Mouse (Mus musculus) MEL (cell line): ENCODE data around the gene Runx1. TPM values are rescaled to one million over a fixed set of nuclear protein-coding genes. Genes with fewer than 3 reads are reported as not detected.

Experiments used
- DNase-seq: peaks from one replicate; pipeline ENCODE4 v3.0.0; 2011; ENCODE audit warnings: low read depth, low spot score
- H3K27ac ChIP-seq: 2 replicates; pipeline ENCODE4 v1.5.1; 2012; ENCODE audit warnings: low read depth, mild to moderate bottlenecking, control low read depth, low read length, moderate library complexity; ENCODE audit not compliant: control insufficient read depth
- H3K27me3 ChIP-seq, 2 experiments: fragments of 150-350 bp in 1 of 2; sonication (generic) in 1 of 2; 2 replicates each; pipeline ENCODE4 v1.6.1; 2012; ENCODE audit warnings: low read length in 2 of 2, mild to moderate bottlenecking in 2 of 2, improper control_type of control experiment in 1 of 2, moderate library complexity in 1 of 2; ENCODE audit not compliant: insufficient read depth in 2 of 2, control insufficient read depth in 1 of 2
- H3K36me3 ChIP-seq, 2 experiments: 2 replicates each; pipeline ENCODE4 v1.6.1; 2012 to 2014; ENCODE audit warnings: low read length in 2 of 2, improper control_type of control experiment in 1 of 2, inconsistent platforms in 1 of 2, mild to moderate bottlenecking in 1 of 2; ENCODE audit not compliant: insufficient read depth in 2 of 2, control insufficient read depth in 1 of 2
- H3K4me1 ChIP-seq, 2 experiments: fragments of 150-350 bp in 1 of 2; sonication (generic) in 1 of 2; 2 replicates each; pipeline ENCODE4 v1.6.1; 2012; ENCODE audit warnings: low read length in 2 of 2, improper control_type of control experiment in 1 of 2, mild to moderate bottlenecking in 1 of 2; ENCODE audit not compliant: insufficient read depth in 2 of 2, control insufficient read depth in 1 of 2
- H3K4me3 ChIP-seq, 2 experiments: fragments of 150-350 bp in 1 of 2; sonication (generic) in 1 of 2; 2 replicates each; pipeline ENCODE4 v1.5.1; 2012; ENCODE audit warnings: low read depth in 2 of 2, low read length in 2 of 2, mild to moderate bottlenecking in 2 of 2, moderate library complexity in 2 of 2, control low read depth in 1 of 2, improper control_type of control experiment in 1 of 2; ENCODE audit not compliant: control insufficient read depth in 1 of 2, insufficient read depth in 1 of 2
- H3K79me2 ChIP-seq: 2 replicates; pipeline ENCODE4 v1.6.1; 2012; ENCODE audit warnings: mild to moderate bottlenecking, low read length, moderate library complexity; ENCODE audit not compliant: control insufficient read depth, poor library complexity, insufficient read depth
- H3K9ac ChIP-seq: 2 replicates; pipeline ENCODE4 v1.6.1; 2012; ENCODE audit warnings: low read depth, mild to moderate bottlenecking, control low read depth, low read length, moderate library complexity; ENCODE audit not compliant: control insufficient read depth, poor library complexity, severe bottlenecking
- H3K9me3 ChIP-seq: fragments of 150-350 bp; sonication (generic); replicated peaks from 2 replicates; pipeline ENCODE4 v1.6.1; 2012; ENCODE audit warnings: mild to moderate bottlenecking, low read length, improper control_type of control experiment, moderate library complexity; ENCODE audit not compliant: insufficient read depth
- BHLHE40 ChIP-seq: IDR thresholded peaks from 2 replicates; pipeline ENCODE4 v1.6.1; 2012; ENCODE audit warnings: low read depth, mild to moderate bottlenecking, inconsistent platforms, low read length, improper control_type of control experiment, borderline replicate concordance
- CHD1 ChIP-seq: IDR thresholded peaks from 2 replicates; pipeline ENCODE4 v1.6.1; 2012; ENCODE audit warnings: low read depth, mild to moderate bottlenecking, inconsistent platforms, low read length, improper control_type of control experiment
- CHD2 ChIP-seq: IDR thresholded peaks from 2 replicates; pipeline ENCODE4 v1.6.1; 2011; ENCODE audit warnings: low read length, improper control_type of control experiment
- ELF1 ChIP-seq: IDR thresholded peaks from 2 replicates; pipeline ENCODE4 v1.6.1; 2014; ENCODE audit warnings: low read depth, mild to moderate bottlenecking, inconsistent platforms, low read length, improper control_type of control experiment, moderate library complexity
- EP300 ChIP-seq, 2 experiments: IDR thresholded peaks; 2 replicates each; pipeline ENCODE4 v1.6.1; 2011; ENCODE audit warnings: improper control_type of control experiment in 2 of 2, low read length in 2 of 2, low read depth in 1 of 2, mild to moderate bottlenecking in 1 of 2
- GABPA ChIP-seq: IDR thresholded peaks from 2 replicates; pipeline ENCODE4 v1.6.1; 2012; ENCODE audit warnings: low read depth, mild to moderate bottlenecking, inconsistent platforms, low read length, improper control_type of control experiment, moderate library complexity
- MEF2A ChIP-seq: IDR thresholded peaks from 2 replicates; pipeline ENCODE4 v1.6.1; 2014; ENCODE audit warnings: low read depth, mild to moderate bottlenecking, inconsistent platforms, low read length, improper control_type of control experiment; ENCODE audit not compliant: poor library complexity, insufficient replicate concordance, severe bottlenecking; ENCODE audit errors: extremely low read depth
- MXI1 ChIP-seq: IDR thresholded peaks from 2 replicates; pipeline ENCODE4 v1.6.1; 2011; ENCODE audit warnings: mild to moderate bottlenecking, low read depth, low read length, improper control_type of control experiment
- MYB ChIP-seq: IDR thresholded peaks from 2 replicates; pipeline ENCODE4 v1.6.1; 2011; ENCODE audit warnings: mild to moderate bottlenecking, low read depth, low read length, improper control_type of control experiment
- MYC ChIP-seq: IDR thresholded peaks from 2 replicates; pipeline ENCODE4 v1.6.1; 2011; ENCODE audit warnings: low read depth, mild to moderate bottlenecking, low read length, improper control_type of control experiment, moderate library complexity
- POLR2A ChIP-seq, 2 experiments: IDR thresholded peaks; 2 replicates each; pipeline ENCODE4 v1.6.1; 2011 to 2012; ENCODE audit warnings: low read length in 2 of 2, mild to moderate bottlenecking in 2 of 2, control low read depth in 1 of 2, improper control_type of control experiment in 1 of 2, low read depth in 1 of 2, moderate library complexity in 1 of 2; ENCODE audit not compliant: control insufficient read depth in 1 of 2, insufficient read depth in 1 of 2, poor library complexity in 1 of 2
- POLR2AphosphoS5 ChIP-seq: IDR thresholded peaks from 2 replicates; pipeline ENCODE4 v1.6.1; 2012; ENCODE audit warnings: low read depth, borderline replicate concordance, mild to moderate bottlenecking, inconsistent platforms, low read length, moderate library complexity, mixed read lengths
- RAD21 ChIP-seq: IDR thresholded peaks from 2 replicates; pipeline ENCODE4 v1.6.1; 2011; ENCODE audit warnings: mild to moderate bottlenecking, low read depth, low read length, improper control_type of control experiment
- RCOR1 ChIP-seq: IDR thresholded peaks from 2 replicates; pipeline ENCODE4 v1.6.1; 2012; ENCODE audit warnings: low read depth, mild to moderate bottlenecking, inconsistent platforms, low read length, improper control_type of control experiment
- SIN3A ChIP-seq: IDR thresholded peaks from 2 replicates; pipeline ENCODE4 v1.6.1; 2012; ENCODE audit warnings: low read length, improper control_type of control experiment, inconsistent platforms
- SMC3 ChIP-seq: IDR thresholded peaks from 2 replicates; pipeline ENCODE4 v1.6.1; 2011; ENCODE audit warnings: low read depth, low read length, improper control_type of control experiment
- TAL1 ChIP-seq: IDR thresholded peaks from 2 replicates; pipeline ENCODE4 v1.6.1; 2012; ENCODE audit warnings: mild to moderate bottlenecking, inconsistent platforms, low read length, moderate library complexity, mixed read lengths
- TCF12 ChIP-seq: IDR thresholded peaks from 2 replicates; pipeline ENCODE4 v1.6.1; 2014; ENCODE audit warnings: low read depth, mild to moderate bottlenecking, inconsistent platforms, low read length, improper control_type of control experiment, moderate library complexity
- USF1 ChIP-seq: IDR thresholded peaks from 2 replicates; pipeline ENCODE4 v1.6.1; 2014; ENCODE audit warnings: low read depth, mild to moderate bottlenecking, inconsistent platforms, low read length, improper control_type of control experiment, moderate library complexity
- USF2 ChIP-seq, 2 experiments: IDR thresholded peaks; 2 replicates each; pipeline ENCODE4 v1.6.1; 2011 to 2012; ENCODE audit warnings: improper control_type of control experiment in 2 of 2, low read length in 2 of 2, borderline replicate concordance in 1 of 2, inconsistent platforms in 1 of 2, low read depth in 1 of 2, mild to moderate bottlenecking in 1 of 2; ENCODE audit not compliant: insufficient read depth in 1 of 2
- ZC3H11A ChIP-seq: IDR thresholded peaks from 2 replicates; pipeline ENCODE4 v1.6.1; 2012; ENCODE audit warnings: low read depth, mild to moderate bottlenecking, inconsistent platforms, low read length, improper control_type of control experiment
- ZNF384 ChIP-seq: IDR thresholded peaks from 2 replicates; pipeline ENCODE4 v1.6.1; 2012; ENCODE audit warnings: low read depth, mild to moderate bottlenecking, inconsistent platforms, low read length, improper control_type of control experiment
- polyA plus RNA-seq, 2 experiments: library from polyadenylated mRNA; stranded (reverse) in 1 of 2; unstranded in 1 of 2; fragments of >175 nt in 1 of 2; fragments of >200 nt in 1 of 2; gene quantifications; 2 replicates each; pipeline versions ENCODE4 v1.2.1 to v1.2.4; 2012; ENCODE audit warnings: low replicate concordance in 2 of 2, low read depth in 1 of 2; ENCODE audit not compliant: insufficient read length in 2 of 2, insufficient read depth in 1 of 2, missing spikeins in 1 of 2
- total RNA-seq: library from RNA; depleted of rRNA; stranded (reverse); fragments of 300-350 nt; gene quantifications from 2 replicates; pipeline ENCODE4 v1.2.3, GENCODE M21; 2012

Runx1 gene
- total and polyA plus RNA-seq, 3 experiments: 14.3 to 23.5 TPM; not detected in 1

DNA sequence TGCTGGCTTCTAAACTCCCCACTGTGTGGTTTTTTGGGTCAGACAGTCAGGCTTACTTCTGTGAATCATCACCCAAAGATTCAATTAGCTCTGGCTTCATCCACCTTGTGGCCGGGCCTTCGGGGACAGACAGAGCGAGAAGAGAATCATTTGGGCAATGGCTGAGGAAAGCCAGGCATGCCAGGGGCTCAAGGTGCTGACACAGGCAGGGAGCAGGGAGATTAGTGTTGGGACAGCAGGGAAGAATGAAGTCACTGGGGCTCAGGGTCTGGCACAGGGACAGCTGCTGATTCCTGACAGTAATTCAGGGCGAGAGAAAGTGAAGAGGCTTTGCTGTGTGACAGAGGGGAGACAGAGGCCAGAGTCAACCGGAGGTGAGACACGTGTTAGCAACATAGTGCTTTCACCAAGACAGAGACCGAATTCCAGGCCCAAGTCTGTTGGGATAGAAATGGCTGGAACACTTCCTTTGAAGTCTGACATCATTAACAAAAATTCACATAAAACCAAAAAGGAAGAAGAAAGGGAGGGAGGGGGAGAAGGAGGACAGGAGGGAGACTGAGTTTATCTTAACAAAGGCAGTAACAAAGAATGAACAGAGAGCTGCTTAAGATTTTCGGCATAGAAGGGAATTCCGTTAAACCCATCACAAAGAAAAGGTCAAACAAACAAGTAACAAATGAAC, 47.7 kb downstream of the Runx1 start:
- Histone ChIP-seq H3K36me3 (peaks cover 0 to 3% of the 10 kb centered on the region in 2 experiments; a peak in 2 of 4 replicates), H3K4me3 (no peak overlapping the region), H3K79me2 (peaks cover 43% of the 10 kb centered on the region), H3K9ac (no peak overlapping the region), H3K4me1 (no peaks in the 10 kb centered on the region), H3K27ac (no peak overlapping the region), H3K9me3 (no peaks in the 10 kb centered on the region), H3K27me3 (no peaks in the 10 kb centered on the region)
- no peak for TF ChIP-seq CHD1
- no peak for TF ChIP-seq MEF2A
- TF ChIP-seq TCF12: no peak
- TF ChIP-seq EP300 (IDR thresholded peaks at IDR 0.05; ENCODE audit: low read depth in 1 of 2, low read length in 2 of 2): no peak
- TF ChIP-seq MXI1: no peak
- no peak for TF ChIP-seq RCOR1
- no peak for TF ChIP-seq ZNF384
- no peak for TF ChIP-seq CHD2
- no peak for TF ChIP-seq ELF1
- TF ChIP-seq USF1: no peak
- no peak for TF ChIP-seq MYB
- TF ChIP-seq POLR2A (IDR thresholded peaks at IDR 0.05; ENCODE audit: control insufficient read depth in 1 of 2, insufficient read depth in 1 of 2, low read depth in 1 of 2, low read length in 2 of 2, poor library complexity in 1 of 2): no peak
- no peak for TF ChIP-seq POLR2AphosphoS5
- TF ChIP-seq TAL1: no peak
- TF ChIP-seq GABPA: no peak
- no peak for TF ChIP-seq SMC3
- no peak for TF ChIP-seq SIN3A
- TF ChIP-seq BHLHE40: no peak
- TF ChIP-seq ZC3H11A: no peak
- TF ChIP-seq MYC: no peak
- no peak for DNase-seq

DNA sequence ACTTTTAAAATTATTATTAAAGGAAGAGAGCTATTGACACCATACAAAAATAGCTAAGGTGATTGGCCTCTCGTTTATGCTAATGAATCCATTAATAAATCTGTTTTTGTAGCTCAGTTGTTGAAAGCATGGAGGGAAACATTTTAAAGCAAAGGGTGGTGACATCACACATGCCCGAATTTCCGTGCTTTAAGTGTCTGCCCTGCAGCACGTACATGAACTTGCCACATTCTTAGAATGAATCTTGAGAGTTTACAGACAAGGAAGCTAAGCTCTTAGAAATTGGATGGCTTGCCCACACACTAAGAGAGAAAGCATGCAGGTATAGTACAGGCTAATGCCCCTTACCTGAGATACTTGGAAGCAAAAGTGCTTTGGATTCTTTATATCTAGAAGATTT, 58.1 kb downstream of the Runx1 start:
- H3K27me3 ChIP-seq: no peaks in the 10 kb centered on the region
- TF ChIP-seq POLR2A (IDR thresholded peaks at IDR 0.05; ENCODE audit: control insufficient read depth in 1 of 2, insufficient read depth in 1 of 2, low read depth in 1 of 2, low read length in 2 of 2, poor library complexity in 1 of 2) (no peak), USF2 (IDR thresholded peaks at IDR 0.05; ENCODE audit: borderline replicate concordance in 1 of 2, insufficient read depth in 1 of 2, low read depth in 1 of 2, low read length in 2 of 2) (no peak), ELF1 (no peak), EP300 (IDR thresholded peaks at IDR 0.05; ENCODE audit: low read depth in 1 of 2, low read length in 2 of 2) (no peak), RAD21 (no peak), MYB (no peak)
- TF ChIP-seq, all 39 proteins: peak for 0
- H3K79me2 ChIP-seq: peaks cover 28% of the 10 kb centered on the region; the same call in 1 of the 2 replicates
- H3K9me3 ChIP-seq: no peaks in the 10 kb centered on the region
- no peak for DNase-seq
- no peak overlapping the region for H3K27ac ChIP-seq
- no peak overlapping the region for H3K4me3 ChIP-seq
- H3K36me3 ChIP-seq: peaks cover 10 to 30% of the 10 kb centered on the region in 2 experiments
- H3K9ac ChIP-seq: no peak overlapping the region
- H3K4me1 ChIP-seq: peaks cover 20 to 33% of the 10 kb centered on the region in 2 experiments
